Mouse (Mus musculus): ENCODE results near the gene Asic2. TPM values are rescaled to one million over a fixed set of nuclear protein-coding genes. Genes with fewer than 3 reads are reported as not detected.

The Asic2 gene
- total and polyA plus RNA-seq, 3 experiments, result not detected

- Histone ChIP-seq H3K9me3 (replicated peaks; ENCODE audit: insufficient read depth, low read length) (peaks cover under 1% of the 10 kb centered on the region), H3K79me2 (ENCODE audit: control insufficient read depth, insufficient read depth, low read length, poor library complexity) (no peaks in the 10 kb centered on the region), H3K27ac (ENCODE audit: control insufficient read depth, low read depth, low read length) (no peak overlapping the region), H3K4me1 (ENCODE audit: control insufficient read depth in 1 of 2, insufficient read depth in 2 of 2, low read length in 2 of 2) (no peaks in the 10 kb centered on the region), H3K9ac (ENCODE audit: control insufficient read depth, low read depth, low read length, poor library complexity, severe bottlenecking) (no peak overlapping the region), H3K36me3 (ENCODE audit: control insufficient read depth in 1 of 2, insufficient read depth in 2 of 2, low read length in 2 of 2) (no peaks in the 10 kb centered on the region), H3K4me3 (ENCODE audit: control insufficient read depth in 1 of 2, insufficient read depth in 1 of 2, low read depth in 2 of 2, low read length in 2 of 2) (no peak overlapping the region), H3K27me3 (ENCODE audit: control insufficient read depth in 1 of 2, insufficient read depth in 2 of 2, low read length in 2 of 2) (no peaks in the 10 kb centered on the region)
- TF ChIP-seq ZKSCAN1 (IDR thresholded peaks at IDR 0.05; ENCODE audit: low read depth, low read length) (no peak), MYB (IDR thresholded peaks at IDR 0.05; ENCODE audit: low read depth, low read length) (no peak), MEF2A (IDR thresholded peaks at IDR 0.05; ENCODE audit: extremely low read depth, insufficient replicate concordance, low read depth, low read length, poor library complexity, severe bottlenecking) (no peak), RAD21 (IDR thresholded peaks at IDR 0.05; ENCODE audit: low read depth, low read length) (no peak), POLR2A (IDR thresholded peaks at IDR 0.05; ENCODE audit: control insufficient read depth in 1 of 2, insufficient read depth in 1 of 2, low read depth in 1 of 2, low read length in 2 of 2, poor library complexity in 1 of 2) (no peak), ETS1 (IDR thresholded peaks at IDR 0.05; ENCODE audit: low read depth, low read length) (no peak), CTCF (IDR thresholded peaks at IDR 0.05 in 2 of 3, conservative IDR thresholded peaks at IDR 0.05 in 1 of 3; ENCODE audit: control insufficient read depth in 1 of 3, insufficient read depth in 1 of 3, low read depth in 2 of 3, low read length in 3 of 3, poor library complexity in 1 of 3, severe bottlenecking in 1 of 3) (no peak), RCOR1 (IDR thresholded peaks at IDR 0.05; ENCODE audit: low read depth, low read length) (no peak)
- DNase-seq (ENCODE audit: low read depth, low spot score), result no peak
These were observed 519.0 kb downstream of the Asic2 start for GRCm38 (mm10) chr11:81449271-81449705.

GRCm38 (mm10) chr11:81446347-81446746 lies 521.9 kb downstream of the Asic2 start:
- TF ChIP-seq JUND (IDR thresholded peaks at IDR 0.05; ENCODE audit: low read depth, low read length), result no peak
- no peak for TF ChIP-seq POLR2AphosphoS2 (IDR thresholded peaks at IDR 0.05; ENCODE audit: low read length)
- TF ChIP-seq ZNF384 (IDR thresholded peaks at IDR 0.05; ENCODE audit: low read depth, low read length), result no peak
- TF ChIP-seq MXI1 (IDR thresholded peaks at IDR 0.05; ENCODE audit: low read depth, low read length), result no peak
- no peak for TF ChIP-seq MAX (IDR thresholded peaks at IDR 0.05; ENCODE audit: low read length)
- TF ChIP-seq EP300 (IDR thresholded peaks at IDR 0.05; ENCODE audit: low read depth in 1 of 2, low read length in 2 of 2), result no peak
- no peak for TF ChIP-seq POLR2A (IDR thresholded peaks at IDR 0.05; ENCODE audit: control insufficient read depth in 1 of 2, insufficient read depth in 1 of 2, low read depth in 1 of 2, low read length in 2 of 2, poor library complexity in 1 of 2)
- Histone ChIP-seq H3K79me2 (ENCODE audit: control insufficient read depth, insufficient read depth, low read length, poor library complexity) (no peaks in the 10 kb centered on the region), H3K27me3 (ENCODE audit: control insufficient read depth in 1 of 2, insufficient read depth in 2 of 2, low read length in 2 of 2) (no peaks in the 10 kb centered on the region), H3K36me3 (ENCODE audit: control insufficient read depth in 1 of 2, insufficient read depth in 2 of 2, low read length in 2 of 2) (no peaks in the 10 kb centered on the region), H3K27ac (ENCODE audit: control insufficient read depth, low read depth, low read length) (no peak overlapping the region), H3K4me3 (ENCODE audit: control insufficient read depth in 1 of 2, insufficient read depth in 1 of 2, low read depth in 2 of 2, low read length in 2 of 2) (no peak overlapping the region), H3K9me3 (replicated peaks; ENCODE audit: insufficient read depth, low read length) (peaks cover 2% of the 10 kb centered on the region), H3K4me1 (ENCODE audit: control insufficient read depth in 1 of 2, insufficient read depth in 2 of 2, low read length in 2 of 2) (no peaks in the 10 kb centered on the region), H3K9ac (ENCODE audit: control insufficient read depth, low read depth, low read length, poor library complexity, severe bottlenecking) (no peak overlapping the region)
- DNase-seq (ENCODE audit: low read depth, low spot score), result no peak

GRCm38 (mm10) chr11:81426857-81427256 lies 541.4 kb downstream of the Asic2 start:
- no peaks in the 10 kb centered on the region for H3K4me1 ChIP-seq (ENCODE audit: control insufficient read depth in 1 of 2, insufficient read depth in 2 of 2, low read length in 2 of 2)
- no peaks in the 10 kb centered on the region for H3K36me3 ChIP-seq (ENCODE audit: control insufficient read depth in 1 of 2, insufficient read depth in 2 of 2, low read length in 2 of 2)
- no peak overlapping the region for H3K4me3 ChIP-seq (ENCODE audit: control insufficient read depth in 1 of 2, insufficient read depth in 1 of 2, low read depth in 2 of 2, low read length in 2 of 2)
- no peaks in the 10 kb centered on the region for H3K27me3 ChIP-seq (ENCODE audit: control insufficient read depth in 1 of 2, insufficient read depth in 2 of 2, low read length in 2 of 2)
- TF ChIP-seq TCF12 (IDR thresholded peaks at IDR 0.05; ENCODE audit: low read depth, low read length) (no peak), USF2 (IDR thresholded peaks at IDR 0.05; ENCODE audit: borderline replicate concordance in 1 of 2, insufficient read depth in 1 of 2, low read depth in 1 of 2, low read length in 2 of 2) (no peak), CTCF (IDR thresholded peaks at IDR 0.05 in 2 of 3, conservative IDR thresholded peaks at IDR 0.05 in 1 of 3; ENCODE audit: control insufficient read depth in 1 of 3, insufficient read depth in 1 of 3, low read depth in 2 of 3, low read length in 3 of 3, poor library complexity in 1 of 3, severe bottlenecking in 1 of 3) (no peak), EP300 (IDR thresholded peaks at IDR 0.05; ENCODE audit: low read depth in 1 of 2, low read length in 2 of 2) (no peak)
- H3K9ac ChIP-seq (ENCODE audit: control insufficient read depth, low read depth, low read length, poor library complexity, severe bottlenecking), result no peak overlapping the region
- no peaks in the 10 kb centered on the region for H3K9me3 ChIP-seq (replicated peaks; ENCODE audit: insufficient read depth, low read length)
- no peak overlapping the region for H3K27ac ChIP-seq (ENCODE audit: control insufficient read depth, low read depth, low read length)
- no peak for DNase-seq (ENCODE audit: low read depth, low spot score)
- H3K79me2 ChIP-seq (ENCODE audit: control insufficient read depth, insufficient read depth, low read length, poor library complexity), result no peaks in the 10 kb centered on the region
